Mouse (Mus musculus) CH12.LX (cell line): ENCODE measurements around the gene Slc35c1. TPM values are rescaled to one million over a fixed set of nuclear protein-coding genes. Genes with fewer than 3 reads are reported as not detected.

ENCODE experiments used
- DNase-seq: peaks from one replicate; pipeline ENCODE4 v3.0.0-alpha.2; 2013; ENCODE audit errors: extremely low read depth
- H3K27ac ChIP-seq: 2 replicates; pipeline ENCODE4 v1.5.1; 2012; ENCODE audit warnings: low read depth, mild to moderate bottlenecking, control low read depth, moderate library complexity; ENCODE audit not compliant: insufficient read depth
- H3K27me3 ChIP-seq: replicated peaks from 2 replicates; pipeline ENCODE3; 2012; ENCODE audit warnings: inconsistent platforms
- H3K36me3 ChIP-seq, 2 experiments: replicated peaks in 1 of 2; 2 replicates each; pipeline versions ENCODE3 to v1.6.1; 2012; ENCODE audit warnings: inconsistent platforms in 1 of 2, low read length in 1 of 2, mild to moderate bottlenecking in 1 of 2, mixed read lengths in 1 of 2, moderate library complexity in 1 of 2; ENCODE audit not compliant: control insufficient read depth in 1 of 2, insufficient read depth in 1 of 2
- H3K4me1 ChIP-seq, 2 experiments: 2 replicates each; pipeline ENCODE4 v1.6.1; 2012; ENCODE audit warnings: inconsistent platforms in 1 of 2, moderate library complexity in 1 of 2; ENCODE audit not compliant: insufficient read depth in 2 of 2, control insufficient read depth in 1 of 2
- H3K4me2 ChIP-seq: 2 replicates; pipeline ENCODE4 v1.6.1; 2012; ENCODE audit warnings: low read depth, mild to moderate bottlenecking, control low read depth; ENCODE audit not compliant: poor library complexity, insufficient read depth, severe bottlenecking
- H3K4me3 ChIP-seq, 3 experiments: fragments of 150-350 bp in 1 of 3; sonication (generic) in 1 of 3; replicated peaks in 1 of 3; 2 replicates each; pipeline versions ENCODE3 to v1.5.1; 2011 to 2012; ENCODE audit warnings: low read depth in 2 of 3, low read length in 2 of 3, mild to moderate bottlenecking in 2 of 3, moderate library complexity in 2 of 3, control low read depth in 1 of 3, improper control_type of control experiment in 1 of 3, inconsistent platforms in 1 of 3, mixed read lengths in 1 of 3; ENCODE audit not compliant: poor library complexity in 1 of 3
- H3K79me2 ChIP-seq: replicated peaks from 2 replicates; pipeline ENCODE4 v1.6.1; 2012; ENCODE audit warnings: mild to moderate bottlenecking, moderate library complexity; ENCODE audit not compliant: control insufficient read depth, poor library complexity, insufficient read depth, severe bottlenecking; ENCODE audit errors: extremely low read depth
- H3K9ac ChIP-seq: 2 replicates; pipeline ENCODE4 v1.6.1; 2012; ENCODE audit warnings: low read depth, mild to moderate bottlenecking, control low read depth, moderate library complexity; ENCODE audit not compliant: insufficient read depth
- H3K9me3 ChIP-seq: replicated peaks from 2 replicates; pipeline ENCODE3; 2012; ENCODE audit warnings: low read length, inconsistent platforms, mixed read lengths
- BHLHE40 ChIP-seq: IDR thresholded peaks from 2 replicates; pipeline ENCODE4 v1.6.1; 2011; ENCODE audit warnings: mild to moderate bottlenecking, low read depth, low read length, improper control_type of control experiment
- EP300 ChIP-seq: IDR thresholded peaks from 2 replicates; pipeline ENCODE4 v1.6.1; 2011; ENCODE audit warnings: low read length, improper control_type of control experiment
- HCFC1 ChIP-seq: IDR thresholded peaks from 2 replicates; pipeline ENCODE4 v1.6.1; 2012; ENCODE audit warnings: low read depth, mild to moderate bottlenecking, inconsistent platforms, low read length, improper control_type of control experiment
- IRF4 ChIP-seq: IDR thresholded peaks from 2 replicates; pipeline ENCODE4 v1.6.1; 2014; ENCODE audit warnings: low read depth, mild to moderate bottlenecking, inconsistent platforms, low read length, improper control_type of control experiment
- JUND ChIP-seq: conservative IDR thresholded peaks from 2 replicates; pipeline ENCODE4 v1.6.1; 2011; ENCODE audit warnings: low read depth, low read length, improper control_type of control experiment
- KAT2A ChIP-seq: IDR thresholded peaks from 2 replicates; pipeline ENCODE4 v1.6.1; 2012; ENCODE audit warnings: low read length, improper control_type of control experiment, inconsistent platforms; ENCODE audit not compliant: insufficient replicate concordance
- MAFK ChIP-seq: IDR thresholded peaks from 2 replicates; pipeline ENCODE4 v1.6.1; 2011; ENCODE audit warnings: low read length, improper control_type of control experiment; ENCODE audit not compliant: insufficient replicate concordance
- MAX ChIP-seq: IDR thresholded peaks from 2 replicates; pipeline ENCODE4 v1.6.1; 2011; ENCODE audit warnings: low read length, improper control_type of control experiment
- MAZ ChIP-seq: IDR thresholded peaks from 2 replicates; pipeline ENCODE4 v1.6.1; 2012; ENCODE audit warnings: low read depth, mild to moderate bottlenecking, inconsistent platforms, low read length, improper control_type of control experiment, moderate library complexity
- MEF2A ChIP-seq: IDR thresholded peaks from 2 replicates; pipeline ENCODE4 v1.6.1; 2014; ENCODE audit warnings: low read depth, mild to moderate bottlenecking, inconsistent platforms, low read length, improper control_type of control experiment, borderline replicate concordance
- MXI1 ChIP-seq: IDR thresholded peaks from 2 replicates; pipeline ENCODE4 v1.6.1; 2011; ENCODE audit warnings: mild to moderate bottlenecking, low read depth, low read length, improper control_type of control experiment
- NELFE ChIP-seq: IDR thresholded peaks from 2 replicates; pipeline ENCODE4 v1.6.1; 2011; ENCODE audit warnings: low read depth, low read length, improper control_type of control experiment
- NRF1 ChIP-seq: IDR thresholded peaks from 2 replicates; pipeline ENCODE4 v1.6.1; 2014; ENCODE audit warnings: low read depth, mild to moderate bottlenecking, inconsistent platforms, low read length, improper control_type of control experiment, moderate library complexity
- POLR2A ChIP-seq: IDR thresholded peaks from 2 replicates; pipeline ENCODE4 v1.6.1; 2011; ENCODE audit warnings: low read depth, mild to moderate bottlenecking, improper control_type of control experiment, low read length
- TCF12 ChIP-seq: IDR thresholded peaks from 2 replicates; pipeline ENCODE4 v1.6.1; 2014; ENCODE audit warnings: low read depth, mild to moderate bottlenecking, inconsistent platforms, low read length, improper control_type of control experiment
- UBTF ChIP-seq: IDR thresholded peaks from 2 replicates; pipeline ENCODE4 v1.6.1; 2012; ENCODE audit warnings: low read depth, mild to moderate bottlenecking, inconsistent platforms, low read length, improper control_type of control experiment, moderate library complexity
- ZC3H11A ChIP-seq: IDR thresholded peaks from 2 replicates; pipeline ENCODE4 v1.6.1; 2012; ENCODE audit warnings: low read depth, mild to moderate bottlenecking, inconsistent platforms, low read length, improper control_type of control experiment
- ZKSCAN1 ChIP-seq: IDR thresholded peaks from 2 replicates; pipeline ENCODE4 v1.6.1; 2012; ENCODE audit warnings: low read depth, inconsistent platforms, low read length, improper control_type of control experiment, borderline replicate concordance
- ZMIZ1 ChIP-seq: IDR thresholded peaks from 2 replicates; pipeline ENCODE4 v1.6.1; 2012; ENCODE audit warnings: low read depth, mild to moderate bottlenecking, inconsistent platforms, low read length, improper control_type of control experiment
- ZNF384 ChIP-seq: IDR thresholded peaks from 2 replicates; pipeline ENCODE4 v1.6.1; 2012; ENCODE audit warnings: low read depth, low read length, improper control_type of control experiment, inconsistent platforms
- dilution Hi-C: fragments of 300-500 bp; cut with MboI; formaldehyde crosslinking; loops from 2 replicates; pipeline ENCODE4 v1.14.3; 2020; ENCODE audit warnings: low sequenced_read_pairs; ENCODE audit not compliant: extremely low pct_unique_long_range_greater_than_20kb, extremely low pct_ligation_motif_present
- in situ Hi-C: fragments of 300-500 bp; cut with MboI; formaldehyde crosslinking; loops from 3 replicates; pipeline ENCODE4 v1.14.3; 2019; ENCODE audit warnings: low sequenced_read_pairs, low pct_ligation_motif_present, low pct_unique_long_range_greater_than_20kb, mixed read lengths
- polyA plus RNA-seq: library from polyadenylated mRNA; unstranded; fragments of >175 nt; gene quantifications from 2 replicates; pipeline ENCODE4 v1.2.1, GENCODE M21; 2012; ENCODE audit warnings: low read depth; ENCODE audit not compliant: insufficient read length
- total RNA-seq, 2 experiments: library from RNA; depleted of rRNA; stranded (reverse); fragments of 300-350 nt in 1 of 2; fragments of >200 nt in 1 of 2; gene quantifications; 2 replicates each; pipeline ENCODE4 v1.2.3; 2012 to 2014

Gene Slc35c1
- total and polyA plus RNA-seq, 3 experiments, result 4.1 to 22.7 (median 8.7) TPM

GRCm38 (mm10) chr2:92424462-92425308 is 35.7 kb downstream of the Slc35c1 start:
- no peak overlapping the region for H3K4me2 ChIP-seq
- in situ Hi-C loops, result no loop called here
- peaks cover 23% of the 10 kb centered on the region for H3K79me2 ChIP-seq
- no peaks in the 10 kb centered on the region for H3K27me3 ChIP-seq
- no peaks in the 10 kb centered on the region for H3K9me3 ChIP-seq
- TF ChIP-seq ZMIZ1 (no peak), POLR2A (no peak), TCF12 (no peak), MAZ (no peak), HCFC1 (no peak), ZNF384 (no peak), IRF4 (no peak), MAX (no peak), NELFE (no peak), EP300 (no peak), ZC3H11A (no peak), JUND (no peak), MAFK (no peak), UBTF (no peak), MXI1 (no peak), KAT2A (no peak), ZKSCAN1 (no peak), BHLHE40 (no peak), NRF1 (no peak), MEF2A (no peak)
- TF ChIP-seq, all 38 proteins: peak for 0
- Histone ChIP-seq H3K4me1 (peaks cover 0 to 34% of the 10 kb centered on the region in 2 experiments; a peak in 2 of 4 replicates), H3K9ac (no peak overlapping the region), H3K36me3 (peaks cover 74 to 98% of the 10 kb centered on the region in 2 experiments), H3K4me3 (no peak overlapping the region), H3K27ac (no peak overlapping the region)
- dilution Hi-C loops, result no loop called here
- DNase-seq, result no peak
